Mouse (Mus musculus): Measurements from ENCODE around the gene Gm28230.

GRCm38 (mm10) chr2:74749337-74750121 lies 23.0 kb downstream of the Gm28230 start:
- TF ChIP-seq EP300 (IDR thresholded peaks at IDR 0.05; ENCODE audit: insufficient read depth, low read depth, low read length) (no peak), POLR2A (IDR thresholded peaks at IDR 0.05; ENCODE audit: insufficient read depth, low read depth, low read length) (no peak)
